Mouse (Mus musculus): ENCODE measurements around the gene Nkx3-2. TPM values are rescaled to one million over a fixed set of nuclear protein-coding genes. Genes with fewer than 3 reads are reported as not detected.

Nkx3-2 gene
- total RNA-seq, 1 experiment = 0.13 TPM

DNA sequence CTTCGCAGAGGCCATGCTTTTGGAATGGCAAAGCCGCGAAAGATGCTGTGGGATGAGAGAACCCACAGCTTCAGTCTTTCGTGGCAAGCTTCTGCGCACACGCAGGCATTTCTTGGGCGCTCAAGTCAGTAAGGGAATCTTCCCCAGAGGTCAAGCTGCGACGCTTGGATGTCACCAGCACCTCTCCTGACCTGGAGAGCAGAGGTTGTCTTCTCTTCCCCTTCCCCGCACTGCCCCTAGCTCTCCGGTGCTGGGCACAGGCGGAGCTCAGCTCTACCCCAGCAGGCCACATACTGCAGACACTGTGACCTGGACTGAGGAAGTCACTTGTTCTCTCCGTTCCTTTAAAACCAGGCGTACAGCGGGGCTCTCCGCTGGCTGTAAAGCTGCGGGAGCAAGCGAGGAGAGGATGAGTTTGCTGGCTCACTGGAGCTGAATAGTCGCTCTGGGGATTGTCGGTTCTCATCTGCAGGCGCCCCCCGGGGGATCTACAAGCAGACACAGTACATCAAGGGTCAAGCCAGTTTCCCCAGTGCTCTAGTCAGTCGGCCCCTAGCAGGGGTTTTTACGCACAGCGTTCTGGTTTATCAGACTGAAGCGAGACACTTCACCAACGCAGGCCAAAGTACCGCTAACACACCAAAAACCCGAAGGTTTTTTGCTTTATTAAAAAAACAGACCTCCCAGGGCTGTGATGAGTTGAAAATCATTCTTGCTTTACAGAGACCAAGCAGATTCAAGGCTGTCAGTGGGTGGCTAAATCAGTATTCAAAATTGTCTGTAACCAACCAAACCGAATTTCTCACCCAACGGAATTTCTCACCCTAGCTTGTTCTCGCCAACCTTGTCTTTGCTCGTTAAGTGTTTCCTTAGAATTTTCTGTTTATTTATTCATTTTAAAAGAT, 3.2 kb upstream of the Nkx3-2 start:
- Histone ChIP-seq H3K9ac (ENCODE audit: insufficient read depth, low read depth, low read length, poor library complexity, severe bottlenecking) (no peak overlapping the region), H3K36me3 (ENCODE audit: control insufficient read depth, insufficient read depth, low read length, poor library complexity, severe bottlenecking) (no peaks in the 10 kb centered on the region), H3K4me3 (ENCODE audit: insufficient read depth in 1 of 2, low read depth in 1 of 2, low read length in 2 of 2, poor library complexity in 1 of 2, severe bottlenecking in 1 of 2) (peak overlapping the region; percentile 22 to 38; a peak in 2 of 4 replicates), H3K4me1 (ENCODE audit: control insufficient read depth in 2 of 2, insufficient read depth in 2 of 2, low read length in 2 of 2, poor library complexity in 1 of 2) (peaks cover 0 to 6% of the 10 kb centered on the region in 2 experiments; a peak in 2 of 4 replicates), H3K27ac (ENCODE audit: insufficient read depth, low read depth, low read length, poor library complexity, severe bottlenecking) (no peak overlapping the region), H3K9me3 (ENCODE audit: control insufficient read depth, insufficient read depth, low read depth, low read length) (no peaks in the 10 kb centered on the region)
- no peak for TF ChIP-seq MAFK (IDR thresholded peaks at IDR 0.05; ENCODE audit: insufficient read depth, low read depth, low read length)
- no peak for TF ChIP-seq HCFC1 (IDR thresholded peaks at IDR 0.05; ENCODE audit: borderline replicate concordance, insufficient read depth, low read length)
- TF ChIP-seq ZNF384 (IDR thresholded peaks at IDR 0.05; ENCODE audit: low read depth, low read length) = no peak
- TF ChIP-seq ZC3H11A (IDR thresholded peaks at IDR 0.05; ENCODE audit: borderline replicate concordance, low read depth, low read length) = no peak
- TF ChIP-seq CHD2 (IDR thresholded peaks at IDR 0.05; ENCODE audit: low read depth, low read length) = no peak
- no peak for DNase-seq (ENCODE audit: low read depth, low spot score)
- in situ Hi-C loops (cut with MboI; ENCODE audit: low sequenced_read_pairs in 2 of 2, unreplicated experiment in 2 of 2) = no loop called here

DNA sequence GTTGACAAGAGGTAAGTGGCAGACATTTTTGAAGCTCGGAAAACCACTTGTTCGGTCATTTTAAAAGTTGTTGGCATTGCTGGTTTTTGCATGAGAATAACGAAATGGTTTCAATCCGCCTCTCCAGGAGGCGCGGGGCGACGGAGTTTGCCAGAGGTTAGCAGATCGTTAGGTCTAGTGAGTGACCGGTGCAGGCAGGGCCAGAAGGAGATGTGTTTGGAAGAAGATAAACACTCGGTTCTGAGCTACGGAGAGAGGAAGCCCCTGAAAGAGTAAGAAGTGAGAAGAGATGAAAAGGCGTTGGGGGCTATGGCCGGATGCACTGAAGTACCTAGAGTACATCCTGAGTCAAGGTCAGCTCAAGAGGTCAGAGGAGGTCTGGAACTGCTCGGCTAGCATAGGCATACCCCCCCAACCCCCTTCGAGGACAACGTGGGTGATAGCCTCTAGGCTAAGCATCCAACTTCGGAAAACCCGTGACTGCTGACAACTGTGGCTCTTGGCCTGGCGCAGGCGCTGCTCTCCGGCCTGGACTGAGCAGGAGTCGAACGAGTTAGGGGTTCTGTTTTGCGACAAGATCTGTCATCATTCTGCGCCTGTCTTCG, 2.2 kb upstream of the Nkx3-2 start:
- no peak overlapping the region for H3K4me3 ChIP-seq (ENCODE audit: insufficient read depth in 1 of 2, low read depth in 1 of 2, low read length in 2 of 2, poor library complexity in 1 of 2, severe bottlenecking in 1 of 2)

DNA sequence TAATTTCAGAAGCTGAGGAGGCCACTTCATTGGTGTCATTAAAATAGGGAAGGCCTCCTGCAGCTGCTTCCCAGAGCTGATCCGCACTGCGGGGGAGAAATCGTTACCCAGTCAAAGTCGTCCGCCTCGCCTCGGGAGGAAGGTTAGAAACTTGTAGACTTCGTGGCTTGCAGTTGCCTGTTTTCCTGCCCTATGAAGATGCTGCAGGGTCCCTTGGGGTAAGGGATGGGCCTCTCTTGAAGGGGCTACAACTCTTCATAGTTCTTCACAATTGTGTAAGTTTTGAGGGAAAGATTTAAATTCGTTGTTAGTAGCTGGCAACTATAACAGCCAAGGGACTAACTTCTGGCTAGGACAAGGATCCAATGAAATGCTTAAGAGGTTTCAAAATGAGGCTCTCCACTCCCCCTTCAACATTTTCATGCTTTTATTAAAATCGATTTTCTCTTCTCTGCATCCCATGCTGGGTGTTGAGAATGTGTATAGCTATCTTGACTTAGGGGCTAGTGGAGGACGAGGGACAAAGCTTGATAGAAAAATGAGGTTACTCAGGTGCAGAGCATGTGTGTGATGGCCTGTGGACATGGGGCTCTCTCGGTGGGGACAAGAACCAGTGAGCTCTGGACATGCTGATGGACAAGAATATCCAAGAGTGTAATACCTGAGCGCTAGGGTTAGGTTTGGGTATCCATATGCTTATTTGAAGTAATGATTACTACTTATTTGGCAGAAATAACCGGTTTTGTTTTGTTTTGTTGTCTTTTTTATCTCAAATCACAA, 1.5 kb upstream of the Nkx3-2 start:
- Histone ChIP-seq H3K4me3 (ENCODE audit: insufficient read depth in 1 of 2, low read depth in 1 of 2, low read length in 2 of 2, poor library complexity in 1 of 2, severe bottlenecking in 1 of 2) (no peak overlapping the region), H3K9ac (ENCODE audit: insufficient read depth, low read depth, low read length, poor library complexity, severe bottlenecking) (no peak overlapping the region), H3K36me3 (ENCODE audit: control insufficient read depth, insufficient read depth, low read length, poor library complexity, severe bottlenecking) (no peaks in the 10 kb centered on the region), H3K4me1 (ENCODE audit: control insufficient read depth in 2 of 2, insufficient read depth in 2 of 2, low read length in 2 of 2, poor library complexity in 1 of 2) (peaks cover 0 to 8% of the 10 kb centered on the region in 2 experiments; a peak in 2 of 4 replicates), H3K9me3 (ENCODE audit: control insufficient read depth, insufficient read depth, low read depth, low read length) (no peaks in the 10 kb centered on the region), H3K27ac (ENCODE audit: insufficient read depth, low read depth, low read length, poor library complexity, severe bottlenecking) (no peak overlapping the region)
- TF ChIP-seq ZC3H11A (IDR thresholded peaks at IDR 0.05; ENCODE audit: borderline replicate concordance, low read depth, low read length) = no peak
- TF ChIP-seq ZNF384 (IDR thresholded peaks at IDR 0.05; ENCODE audit: low read depth, low read length) = no peak
- TF ChIP-seq HCFC1 (IDR thresholded peaks at IDR 0.05; ENCODE audit: borderline replicate concordance, insufficient read depth, low read length) = no peak
- no peak for TF ChIP-seq MAFK (IDR thresholded peaks at IDR 0.05; ENCODE audit: insufficient read depth, low read depth, low read length)
- TF ChIP-seq CHD2 (IDR thresholded peaks at IDR 0.05; ENCODE audit: low read depth, low read length) = no peak
- DNase-seq (ENCODE audit: low read depth, low spot score) = no peak
- in situ Hi-C loops (cut with MboI; ENCODE audit: low sequenced_read_pairs in 2 of 2, unreplicated experiment in 2 of 2) = no loop called here

More for the DNA sequence above, 2.2 kb upstream of the Nkx3-2 start:
- Histone ChIP-seq H3K27ac (ENCODE audit: insufficient read depth, low read depth, low read length, poor library complexity, severe bottlenecking) (no peak overlapping the region), H3K9me3 (ENCODE audit: control insufficient read depth, insufficient read depth, low read depth, low read length) (no peaks in the 10 kb centered on the region), H3K9ac (ENCODE audit: insufficient read depth, low read depth, low read length, poor library complexity, severe bottlenecking) (no peak overlapping the region), H3K36me3 (ENCODE audit: control insufficient read depth, insufficient read depth, low read length, poor library complexity, severe bottlenecking) (no peaks in the 10 kb centered on the region), H3K4me1 (ENCODE audit: control insufficient read depth in 2 of 2, insufficient read depth in 2 of 2, low read length in 2 of 2, poor library complexity in 1 of 2) (peaks cover 0 to 7% of the 10 kb centered on the region in 2 experiments; a peak in 2 of 4 replicates)
- in situ Hi-C loops (cut with MboI; ENCODE audit: low sequenced_read_pairs in 2 of 2, unreplicated experiment in 2 of 2) = no loop called here
- no peak for DNase-seq (ENCODE audit: low read depth, low spot score)
- TF ChIP-seq CHD2 (IDR thresholded peaks at IDR 0.05; ENCODE audit: low read depth, low read length) (no peak), MAFK (IDR thresholded peaks at IDR 0.05; ENCODE audit: insufficient read depth, low read depth, low read length) (no peak), HCFC1 (IDR thresholded peaks at IDR 0.05; ENCODE audit: borderline replicate concordance, insufficient read depth, low read length) (no peak), ZC3H11A (IDR thresholded peaks at IDR 0.05; ENCODE audit: borderline replicate concordance, low read depth, low read length) (no peak), ZNF384 (IDR thresholded peaks at IDR 0.05; ENCODE audit: low read depth, low read length) (no peak)

DNA sequence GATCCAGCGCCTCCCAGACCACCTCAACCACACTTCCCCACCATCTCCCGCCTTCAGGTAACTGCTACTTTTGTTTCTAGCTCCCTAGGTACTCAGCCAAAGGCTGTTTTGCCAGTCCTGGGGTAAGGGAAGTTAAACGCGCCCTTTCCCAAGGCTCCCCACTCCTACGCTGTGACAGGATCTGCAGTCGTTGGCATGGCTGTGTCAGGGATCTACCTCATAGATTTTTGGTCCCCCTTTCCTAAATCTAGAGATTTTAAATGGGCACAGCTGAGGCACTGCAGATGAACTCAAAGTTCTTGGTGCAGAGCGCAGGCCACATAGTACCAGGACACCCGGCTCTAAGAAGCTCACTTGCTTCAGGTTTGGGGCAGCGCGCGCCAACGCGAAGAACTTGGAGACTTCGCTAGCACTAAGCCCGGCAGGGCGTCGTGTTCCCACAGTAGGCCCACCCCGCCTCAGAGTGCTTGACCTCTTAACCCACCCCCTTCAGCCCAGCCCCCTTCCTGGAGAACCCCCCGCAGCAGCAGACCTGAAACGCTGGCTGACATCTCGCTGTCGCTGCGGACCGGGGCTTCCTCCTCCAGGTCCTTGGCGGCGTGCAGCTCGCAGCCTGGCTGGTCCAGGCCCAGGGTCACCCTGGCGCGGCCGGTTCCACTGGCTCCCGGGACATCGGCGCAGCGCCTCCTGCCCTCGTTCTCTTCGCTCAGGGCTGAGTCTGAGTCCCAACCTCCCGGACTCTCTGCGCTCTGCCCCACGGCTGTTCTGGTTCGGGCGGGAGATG, 1.2 kb downstream of the Nkx3-2 start:
- TF ChIP-seq ZC3H11A (IDR thresholded peaks at IDR 0.05; ENCODE audit: borderline replicate concordance, low read depth, low read length) = no peak
- TF ChIP-seq HCFC1 (IDR thresholded peaks at IDR 0.05; ENCODE audit: borderline replicate concordance, insufficient read depth, low read length) = no peak
- no peak for TF ChIP-seq ZNF384 (IDR thresholded peaks at IDR 0.05; ENCODE audit: low read depth, low read length)
- TF ChIP-seq MAFK (IDR thresholded peaks at IDR 0.05; ENCODE audit: insufficient read depth, low read depth, low read length) = no peak
- TF ChIP-seq CHD2 (IDR thresholded peaks at IDR 0.05; ENCODE audit: low read depth, low read length) = no peak
- Histone ChIP-seq H3K4me3 (ENCODE audit: insufficient read depth in 1 of 2, low read depth in 1 of 2, low read length in 2 of 2, poor library complexity in 1 of 2, severe bottlenecking in 1 of 2) (peak overlapping the region; percentile 55 to 67; a peak in 3 of 4 replicates), H3K4me1 (ENCODE audit: control insufficient read depth in 2 of 2, insufficient read depth in 2 of 2, low read length in 2 of 2, poor library complexity in 1 of 2) (peaks cover 0 to 8% of the 10 kb centered on the region in 2 experiments; a peak in 2 of 4 replicates), H3K9me3 (ENCODE audit: control insufficient read depth, insufficient read depth, low read depth, low read length) (no peaks in the 10 kb centered on the region), H3K36me3 (ENCODE audit: control insufficient read depth, insufficient read depth, low read length, poor library complexity, severe bottlenecking) (no peaks in the 10 kb centered on the region), H3K9ac (ENCODE audit: insufficient read depth, low read depth, low read length, poor library complexity, severe bottlenecking) (no peak overlapping the region), H3K27ac (ENCODE audit: insufficient read depth, low read depth, low read length, poor library complexity, severe bottlenecking) (no peak overlapping the region)
- in situ Hi-C loops (cut with MboI; ENCODE audit: low sequenced_read_pairs in 2 of 2, unreplicated experiment in 2 of 2) = no loop called here
- no peak for DNase-seq (ENCODE audit: low read depth, low spot score)
